Mouse (Mus musculus) hindbrain, embryonic 11.5 days (tissue): ENCODE measurements around the gene Slc12a5. TPM values are rescaled to one million over a fixed set of nuclear protein-coding genes. Genes with fewer than 3 reads are reported as not detected.

Experiments used
- ATAC-seq: fragments of 200-750 bp; cut with Nextera tagmentation; 2 replicates; pipeline ENCODE4 v1.8.0; 2017; ENCODE audit warnings: mild to moderate bottlenecking, moderate TSS enrichment, moderate library complexity; ENCODE audit not compliant: low FRiP score
- DNase-seq: peaks from one replicate; pipeline ENCODE4 v3.0.0-alpha.2; 2015; ENCODE audit warnings: low spot score
- H3K27ac ChIP-seq: fragments of 300-500 bp; sonication (generic); 2 replicates; pipeline ENCODE4 v1.5.1; 2014; ENCODE audit warnings: mild to moderate bottlenecking, low read depth, low read length
- H3K27me3 ChIP-seq: fragments of 300-500 bp; sonication (generic); 2 replicates; pipeline ENCODE4 v1.6.1; 2014; ENCODE audit warnings: mild to moderate bottlenecking, low read length, moderate library complexity, mixed read lengths; ENCODE audit not compliant: control insufficient read depth, insufficient read depth
- H3K36me3 ChIP-seq: fragments of 300-500 bp; sonication (generic); 2 replicates; pipeline ENCODE4 v1.6.1; 2014; ENCODE audit warnings: mild to moderate bottlenecking, low read length, moderate library complexity, mixed read lengths; ENCODE audit not compliant: control insufficient read depth, insufficient read depth
- H3K4me1 ChIP-seq: fragments of 300-500 bp; sonication (generic); replicated peaks from 2 replicates; pipeline ENCODE4 v1.6.1; 2014; ENCODE audit warnings: low read length, mixed read lengths; ENCODE audit not compliant: control insufficient read depth, insufficient read depth
- H3K4me2 ChIP-seq: fragments of 300-500 bp; sonication (generic); replicated peaks from 2 replicates; pipeline ENCODE4 v1.6.1; 2014; ENCODE audit warnings: mild to moderate bottlenecking, low read depth, low read length
- H3K4me3 ChIP-seq: fragments of 300-500 bp; sonication (generic); 2 replicates; pipeline ENCODE4 v1.5.1; 2014; ENCODE audit warnings: low read depth, low read length
- H3K9ac ChIP-seq: fragments of 300-500 bp; sonication (generic); 2 replicates; pipeline ENCODE4 v1.6.1; 2014; ENCODE audit warnings: low read depth, low read length
- H3K9me3 ChIP-seq: fragments of 300-500 bp; sonication (generic); 2 replicates; pipeline ENCODE4 v1.6.1; 2016; ENCODE audit warnings: low read length; ENCODE audit not compliant: control insufficient read depth
- WGBS: fragments of 180-500 bp; shearing (Covaris S2); extraction: QIAGEN DNeasy Blood & Tissue Kit; methylation state at CpG from one replicate; pipeline ENCODE4 v1.1.7; 2014; 5-methylcytosine and 5-hydroxymethylcytosine counted together
- polyA plus RNA-seq: library from polyadenylated mRNA; unstranded; fragments of >200 nt; fragmentation: Nextera tagmentation; extraction: Ambion mirVana; gene quantifications from 2 replicates; pipeline ENCODE4 v1.2.1, GENCODE M21; 2014

The Slc12a5 gene
- polyA plus RNA-seq, 1 experiment from 2014 or later, result 7.4 TPM

DNA sequence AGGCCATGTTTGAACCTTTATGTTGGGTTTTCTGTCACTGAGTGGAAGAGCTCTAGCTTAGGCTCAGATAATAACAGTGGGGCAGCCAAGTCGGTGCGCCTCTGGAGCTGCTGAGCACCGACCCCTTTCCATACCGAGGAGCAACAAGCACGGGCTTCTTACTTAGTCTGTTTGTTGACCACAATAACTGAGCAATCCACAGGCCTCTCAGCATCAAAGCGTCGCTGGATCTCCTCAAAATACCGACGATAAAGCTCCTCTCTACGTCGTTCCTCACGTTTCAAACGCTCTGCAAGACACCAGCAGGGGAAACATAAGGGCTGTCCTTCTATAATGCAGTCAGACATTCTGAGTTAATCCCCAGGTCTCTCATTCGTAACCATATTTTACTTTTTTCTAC lies 48.6 kb downstream of the Slc12a5 start:
- Histone ChIP-seq H3K9me3 (no peaks in the 10 kb centered on the region), H3K27me3 (no peaks in the 10 kb centered on the region), H3K4me1 (no peaks in the 10 kb centered on the region), H3K4me3 (no peak overlapping the region), H3K36me3 (peaks cover 30% of the 10 kb centered on the region; the same call in 1 of the 2 replicates), H3K9ac (no peak overlapping the region), H3K27ac (no peak overlapping the region), H3K4me2 (no peak overlapping the region)
- no peak for ATAC-seq
- DNase-seq, result no peak
- whole genome bisulfite sequencing, result 95% methylated on average over 14 of the region's 14 CpGs

DNA sequence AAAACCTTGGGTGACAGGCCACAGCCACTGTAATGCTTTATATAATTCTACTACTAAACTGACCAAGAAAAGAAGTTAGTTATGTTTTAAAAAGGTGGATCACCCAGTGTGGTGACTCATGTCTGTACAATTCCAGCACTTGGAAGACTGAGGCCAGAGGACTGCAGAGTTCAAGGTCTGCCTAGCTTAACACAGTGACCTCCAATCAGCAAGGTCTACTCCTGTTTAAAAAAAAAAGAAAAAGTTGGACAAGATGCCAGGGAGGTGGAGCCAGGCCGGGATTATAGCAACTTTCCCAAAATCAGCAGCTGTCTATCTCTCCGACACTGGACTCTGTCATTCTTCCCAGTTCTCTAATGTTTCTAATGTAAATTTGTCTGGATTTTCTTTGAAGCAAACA lies 49.0 kb downstream of the Slc12a5 start:
- WGBS, result 97% methylated on average over 2 of the region's 2 CpGs
- no peak overlapping the region for H3K4me3 ChIP-seq
- no peak overlapping the region for H3K9ac ChIP-seq
- H3K36me3 ChIP-seq, result peaks cover 26% of the 10 kb centered on the region; the same call in 1 of the 2 replicates
- H3K4me1 ChIP-seq, result no peaks in the 10 kb centered on the region
- no peaks in the 10 kb centered on the region for H3K9me3 ChIP-seq
- ATAC-seq (no peak), DNase-seq (no peak)
- no peaks in the 10 kb centered on the region for H3K27me3 ChIP-seq
- H3K27ac ChIP-seq, result no peak overlapping the region
- no peak overlapping the region for H3K4me2 ChIP-seq

DNA sequence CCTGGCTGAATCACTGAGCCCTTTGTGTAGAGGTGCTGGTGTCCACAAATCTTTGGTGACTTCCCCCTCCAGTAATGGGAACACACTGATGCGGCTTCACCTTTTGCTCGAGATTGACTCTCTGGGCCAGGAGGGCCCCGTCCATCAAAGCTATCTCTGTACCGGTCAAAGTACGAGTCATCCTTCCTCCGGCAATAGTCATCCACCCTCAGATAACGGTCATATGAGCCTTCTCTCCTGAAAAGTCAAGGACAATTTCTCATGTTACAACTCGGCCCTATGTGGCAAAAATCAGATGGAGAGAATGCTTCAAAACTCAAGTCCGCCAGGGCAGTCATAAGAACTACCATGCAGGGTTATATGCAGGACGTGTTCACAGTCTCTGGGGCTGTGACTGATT lies 49.7 kb downstream of the Slc12a5 start:
- ATAC-seq, result no peak
- H3K4me3 ChIP-seq, result no peak overlapping the region
- H3K27ac ChIP-seq, result no peak overlapping the region
- whole genome bisulfite sequencing, result 93% methylated on average over 10 of the region's 10 CpGs
- DNase-seq, result no peak
- peaks cover 22% of the 10 kb centered on the region; the same call in 1 of the 2 replicates for H3K36me3 ChIP-seq
- no peak overlapping the region for H3K4me2 ChIP-seq
- H3K9me3 ChIP-seq, result no peaks in the 10 kb centered on the region
- H3K9ac ChIP-seq, result no peak overlapping the region
- H3K4me1 ChIP-seq, result no peaks in the 10 kb centered on the region
- no peaks in the 10 kb centered on the region for H3K27me3 ChIP-seq

DNA sequence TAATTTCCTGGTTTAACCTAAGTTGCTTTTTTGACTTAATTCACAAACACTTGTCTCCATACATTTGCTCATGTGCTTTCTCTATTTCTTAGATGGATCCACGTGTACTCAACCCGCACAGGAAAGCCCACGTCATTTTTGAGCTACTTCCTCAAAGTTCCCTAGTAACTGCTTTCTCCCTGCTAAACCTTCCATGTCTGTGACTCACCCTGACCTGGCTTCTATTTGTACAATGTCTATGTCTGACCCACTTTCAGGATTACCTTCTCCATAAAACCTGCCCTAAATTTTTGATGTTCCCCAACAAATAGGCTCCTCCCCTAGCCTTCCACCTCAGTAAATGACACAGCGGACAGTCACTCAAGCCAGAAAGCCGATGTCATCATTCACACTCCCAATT lies 54.3 kb downstream of the Slc12a5 start:
- 93% methylated on average over 5 of the region's 5 CpGs for WGBS
- Histone ChIP-seq H3K4me3 (no peak overlapping the region), H3K4me2 (no peak overlapping the region), H3K27ac (no peak overlapping the region), H3K9me3 (no peaks in the 10 kb centered on the region), H3K27me3 (no peaks in the 10 kb centered on the region), H3K9ac (no peak overlapping the region), H3K36me3 (peaks cover 8% of the 10 kb centered on the region; the same call in 1 of the 2 replicates), H3K4me1 (no peaks in the 10 kb centered on the region)
- ATAC-seq (no peak), DNase-seq (no peak)

DNA sequence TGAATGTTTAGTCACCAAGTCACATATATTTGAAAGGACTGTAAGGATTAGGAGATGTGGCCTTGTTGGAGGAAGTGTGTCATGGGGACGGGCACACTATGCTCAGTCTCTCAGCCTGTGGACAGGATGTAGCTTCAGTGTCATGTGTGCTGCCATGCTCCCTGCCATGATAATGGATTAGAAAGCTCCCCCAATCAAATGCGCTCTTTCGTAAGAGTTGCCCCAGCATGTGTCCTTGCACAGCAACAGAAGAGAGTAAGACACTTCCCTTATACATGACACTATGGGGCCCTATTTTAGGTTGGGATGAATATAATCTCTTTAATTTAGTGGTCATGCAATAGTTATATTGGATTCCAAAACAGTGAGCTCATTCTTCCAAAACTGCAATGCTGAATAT lies 59.9 kb downstream of the Slc12a5 start:
- ATAC-seq, result no peak
- H3K4me2 ChIP-seq, result no peak overlapping the region
- no peaks in the 10 kb centered on the region for H3K27me3 ChIP-seq
- no peaks in the 10 kb centered on the region for H3K4me1 ChIP-seq
- no peak overlapping the region for H3K27ac ChIP-seq
- no peak overlapping the region for H3K9ac ChIP-seq
- no peak for DNase-seq
- no peak overlapping the region for H3K4me3 ChIP-seq
- no peaks in the 10 kb centered on the region for H3K9me3 ChIP-seq
- H3K36me3 ChIP-seq, result peaks cover 2% of the 10 kb centered on the region; the same call in 1 of the 2 replicates
- WGBS, result 75% methylated on average over 3 of the region's 3 CpGs

DNA sequence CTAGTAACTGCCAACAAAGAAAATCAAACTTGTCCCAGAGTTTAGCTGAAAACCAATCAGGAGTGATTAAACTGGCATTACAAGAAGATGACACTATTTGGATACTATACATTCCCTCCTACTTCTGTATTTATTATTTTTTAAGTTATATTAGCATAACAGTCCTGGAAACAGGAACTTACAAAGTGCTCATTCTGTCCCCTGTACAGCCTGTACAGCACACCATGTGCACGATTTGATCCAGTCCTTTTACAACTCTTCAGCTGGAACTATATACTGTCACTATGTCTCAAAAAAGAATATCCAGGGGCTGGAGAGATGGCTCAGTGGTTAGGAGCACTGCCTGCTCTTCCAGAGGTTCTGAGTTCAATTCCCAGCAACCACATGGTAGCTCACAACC lies 66.6 kb downstream of the Slc12a5 start:
- DNase-seq (no peak), ATAC-seq (no peak)
- no peak overlapping the region for H3K9ac ChIP-seq
- no peaks in the 10 kb centered on the region for H3K9me3 ChIP-seq
- H3K4me2 ChIP-seq, result no peak overlapping the region
- no peak overlapping the region for H3K27ac ChIP-seq
- H3K4me1 ChIP-seq, result no peaks in the 10 kb centered on the region; the same call in 1 of the 2 replicates
- no peaks in the 10 kb centered on the region for H3K36me3 ChIP-seq
- 76% methylated on average over 1 of the region's 1 CpGs for WGBS
- H3K27me3 ChIP-seq, result no peaks in the 10 kb centered on the region
- no peak overlapping the region for H3K4me3 ChIP-seq

DNA sequence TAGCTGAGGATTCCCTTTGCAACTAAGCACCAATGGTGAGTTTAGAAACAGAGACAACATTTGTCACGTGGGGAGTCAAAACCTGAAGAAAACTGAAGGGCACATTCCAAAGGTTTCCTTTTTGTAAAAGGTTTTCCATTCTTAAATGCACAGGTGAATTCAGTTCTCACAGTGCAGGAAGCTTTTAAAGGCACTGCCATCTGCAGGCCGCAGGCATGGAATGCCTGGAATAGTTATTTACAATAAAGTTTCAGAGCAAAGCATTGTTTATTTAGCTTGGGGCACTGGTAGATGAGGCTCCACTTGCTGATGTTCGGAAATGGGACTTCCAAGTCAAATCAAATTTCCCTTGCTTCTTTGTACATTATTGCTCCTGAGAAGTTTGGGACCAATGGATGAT lies 71.9 kb downstream of the Slc12a5 start:
- Histone ChIP-seq H3K27me3 (no peaks in the 10 kb centered on the region), H3K9me3 (no peaks in the 10 kb centered on the region), H3K9ac (no peak overlapping the region), H3K4me3 (0 out of 2 replicates have a peak overlapping the region, but pooled peaks have one; percentile 8), H3K36me3 (no peaks in the 10 kb centered on the region), H3K4me2 (peak overlapping the region; percentile 80), H3K27ac (no peak overlapping the region), H3K4me1 (peaks cover 12% of the 10 kb centered on the region; the same call in 1 of the 2 replicates)
- ATAC-seq (no peak), DNase-seq (no peak)
- WGBS, result 61% methylated on average over 3 of the region's 3 CpGs

DNA sequence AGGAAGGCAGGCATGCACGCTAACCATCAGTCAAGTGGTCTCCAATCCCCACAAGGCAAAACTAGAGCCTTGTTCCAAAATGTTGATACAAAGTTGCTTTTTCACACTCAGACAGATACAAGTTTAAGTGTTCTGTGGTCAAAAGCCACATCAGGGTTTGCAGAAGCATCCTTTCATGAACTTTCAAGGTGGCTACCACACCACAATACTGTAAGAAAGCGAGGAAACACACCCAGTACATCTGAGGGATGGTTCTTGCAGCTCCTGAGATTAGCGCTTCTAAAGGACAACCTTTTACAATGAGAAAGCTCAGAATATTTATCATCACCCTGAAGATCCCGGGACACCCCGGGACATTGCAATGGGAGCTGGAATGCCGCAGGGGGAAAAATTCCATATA lies 72.7 kb downstream of the Slc12a5 start:
- DNase-seq (no peak), ATAC-seq (no peak)
- Histone ChIP-seq H3K4me2 (peak overlapping the region; percentile 80), H3K9ac (peak overlapping the region; percentile 99), H3K27me3 (no peaks in the 10 kb centered on the region), H3K4me1 (peaks cover 12% of the 10 kb centered on the region; the same call in 1 of the 2 replicates), H3K36me3 (no peaks in the 10 kb centered on the region), H3K4me3 (peak overlapping the region; percentile 98), H3K27ac (no peak overlapping the region), H3K9me3 (no peaks in the 10 kb centered on the region)
- WGBS, result 50% methylated on average over 6 of the region's 6 CpGs

DNA sequence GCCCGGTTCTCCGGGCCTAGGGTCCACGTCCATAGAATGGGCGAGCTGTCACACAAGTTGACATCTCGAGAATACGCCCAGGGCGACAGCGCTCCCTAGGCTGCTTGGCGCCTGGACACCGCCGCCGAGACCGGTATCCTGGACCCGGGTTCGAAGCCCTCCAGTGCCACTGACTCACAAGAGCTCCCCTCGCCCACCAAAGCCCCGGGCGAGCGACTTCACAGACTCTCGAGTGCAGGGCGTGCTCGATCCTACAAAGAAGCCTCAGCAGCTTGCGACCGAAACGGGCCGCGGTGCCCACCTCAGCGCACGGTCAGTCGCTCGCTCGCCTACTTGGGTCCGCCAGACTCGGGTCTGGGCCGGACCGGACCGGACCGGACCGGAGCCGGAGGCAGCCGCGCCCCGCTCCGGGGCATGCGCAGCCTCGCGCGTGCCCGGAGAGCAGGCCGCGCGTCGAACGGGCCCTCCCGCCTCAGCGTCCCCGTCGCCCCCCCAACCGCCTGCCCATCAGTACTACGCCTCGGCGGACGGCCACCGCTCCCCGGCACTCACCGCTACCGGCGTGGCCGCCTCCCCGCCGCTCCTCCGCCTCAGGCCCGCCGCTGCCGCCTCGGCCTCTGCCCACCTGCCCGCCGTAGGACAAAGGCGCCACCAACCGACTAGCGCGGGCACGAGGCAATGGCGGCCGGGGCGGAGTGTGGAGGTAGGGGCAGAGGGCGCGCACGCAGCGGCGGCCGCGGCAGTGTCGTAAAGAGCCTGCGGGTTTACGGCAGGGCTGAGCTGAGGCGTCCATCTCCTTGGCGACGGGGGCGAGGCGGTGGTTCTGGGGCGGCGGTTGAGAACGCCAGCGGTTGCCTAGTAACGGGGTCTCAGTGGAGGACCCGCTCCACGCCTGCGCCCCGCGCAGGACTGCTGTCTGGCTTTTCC lies 73.8 kb downstream of the Slc12a5 start, which contains the start of gene Ncoa5:
Ncoa5 (minus strand) TSS at position 737 of the 927 bp plus-strand sequence.
- Histone ChIP-seq H3K4me3 (peak within 1 kb of the TSS; percentile 98), H3K27me3 (no peaks in the 10 kb centered on the region), H3K9ac (peak within 1 kb of the TSS; percentile 99), H3K9me3 (no peaks in the 10 kb centered on the region), H3K27ac (peak within 1 kb of the TSS; percentile 88), H3K4me1 (peaks cover 12% of the 10 kb centered on the region; the same call in 1 of the 2 replicates), H3K36me3 (no peaks in the 10 kb centered on the region), H3K4me2 (peak within 1 kb of the TSS; percentile 80)
- DNase-seq (peak; percentile 99), ATAC-seq (peak; percentile 96)
- WGBS, result under 1% methylated on average over 110 of the region's 111 CpGs
